Mouse (Mus musculus) CD4-positive, CD25-positive, alpha-beta regulatory T cell, adult 2 months (primary cell): ENCODE measurements around the gene Rnase12.

Source experiments
- DNase-seq: peaks from one replicate; pipeline ENCODE4 v3.0.0-alpha.2; 2012; ENCODE audit warnings: low read depth, low spot score

Gene Rnase12

GRCm38 (mm10) chr14:51085086-51085485, 27.6 kb upstream of the Rnase12 start:
- no peak for DNase-seq

GRCm38 (mm10) chr14:51083805-51084204, 26.3 kb upstream of the Rnase12 start:
- DNase-seq, result peak; percentile 32

DNA sequence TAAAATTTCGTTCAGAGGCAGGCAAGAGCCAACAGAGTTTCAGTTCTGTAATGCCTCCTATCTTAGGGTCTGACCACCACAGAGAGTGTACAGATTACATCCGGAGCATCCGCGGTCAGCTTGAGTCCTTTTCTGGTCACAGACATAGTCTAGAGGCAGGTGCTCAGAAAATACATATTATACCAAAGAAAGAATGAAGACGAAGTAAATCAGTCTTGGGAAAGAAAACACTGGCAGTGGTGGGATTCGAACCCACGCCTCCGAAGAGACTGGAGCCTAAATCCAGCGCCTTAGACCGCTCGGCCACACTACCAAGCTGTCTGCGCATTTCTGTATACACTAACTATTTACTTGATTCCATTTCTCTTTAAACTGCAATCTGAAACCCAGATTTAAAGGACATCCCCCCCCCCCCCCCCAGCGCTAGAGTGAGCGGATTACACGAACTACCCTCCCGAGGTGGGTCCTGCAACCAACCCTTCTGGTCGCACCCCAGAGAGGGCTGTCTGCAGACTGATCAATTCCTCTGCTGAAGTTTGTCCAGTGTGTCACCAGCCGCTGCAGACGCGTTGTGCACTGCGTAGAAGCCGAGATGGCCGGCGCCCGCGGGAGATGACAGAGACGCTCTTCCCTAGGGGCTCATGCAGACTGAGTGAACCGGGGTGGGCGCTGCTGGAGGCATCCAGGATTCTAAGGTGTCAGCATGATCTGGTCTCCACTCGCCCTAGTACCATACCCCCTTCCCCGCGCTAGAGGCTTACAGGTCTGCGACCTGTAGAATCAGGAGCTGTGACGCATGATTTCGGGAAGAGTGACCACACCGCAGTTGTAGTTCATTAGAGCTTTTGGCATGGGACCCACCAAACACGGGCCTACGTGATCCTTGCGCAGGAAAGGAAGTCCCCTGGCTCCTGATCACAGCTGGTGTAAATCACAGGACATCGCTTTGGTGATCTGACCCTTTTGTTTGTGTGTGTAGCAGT, 25.4 kb upstream of the Rnase12 start:
- DNase-seq, result peak; percentile 78

- no peak for DNase-seq
Measured at GRCm38 (mm10) chr14:51081035-51081434, 23.6 kb upstream of the Rnase12 start.

GRCm38 (mm10) chr14:51079180-51079579, 21.7 kb upstream of the Rnase12 start:
- DNase-seq, result no peak

- DNase-seq, result no peak
Measured at GRCm38 (mm10) chr14:51074335-51074734, 16.9 kb upstream of the Rnase12 start, which contains the start of gene Olfr750. Olfr750 (minus strand) TSS chr14:51074435.

DNA sequence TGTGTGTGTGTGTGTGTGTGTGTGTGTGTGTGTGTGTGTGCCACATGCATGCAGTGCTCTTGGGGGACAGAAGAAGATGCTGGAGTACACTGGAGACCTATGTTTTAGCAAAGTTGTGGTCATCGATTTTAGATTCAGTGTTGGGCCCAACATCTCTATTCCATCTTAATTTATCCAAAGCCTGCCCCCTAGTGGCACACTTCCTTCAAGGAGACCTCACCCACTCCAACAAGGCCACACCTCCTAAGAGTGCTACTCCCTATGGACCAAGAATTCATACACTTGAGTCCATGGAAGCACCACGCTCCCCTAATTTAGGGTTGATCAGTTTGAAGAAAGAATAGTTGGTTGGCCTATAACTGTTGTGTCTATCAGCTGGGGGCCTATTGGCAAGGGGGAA, 12.2 kb upstream of the Rnase12 start:
- DNase-seq, result peak; percentile 82

- DNase-seq, result no peak
Measured at GRCm38 (mm10) chr14:51068956-51069355, 11.5 kb upstream of the Rnase12 start.

DNA sequence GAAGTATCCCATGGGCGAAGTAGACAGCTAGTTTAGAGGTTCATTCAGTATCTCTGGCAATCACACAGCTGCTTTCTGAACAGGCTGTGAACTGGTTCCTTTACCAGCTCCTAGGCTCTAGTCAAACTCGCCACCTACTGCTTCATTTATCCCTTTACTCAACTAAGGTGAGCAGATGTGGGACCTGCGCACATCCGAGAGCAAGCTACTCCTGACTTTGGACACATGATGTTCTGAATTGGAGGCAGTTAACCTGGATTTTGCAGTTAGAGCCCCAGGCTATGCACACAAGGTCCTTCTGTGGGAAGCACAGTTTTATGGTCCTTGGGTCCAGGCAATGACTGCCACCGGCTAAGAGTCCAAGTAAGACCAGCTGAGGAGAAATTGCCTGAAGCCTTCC, 3.3 kb upstream of the Rnase12 start:
- DNase-seq, result no peak

DNA sequence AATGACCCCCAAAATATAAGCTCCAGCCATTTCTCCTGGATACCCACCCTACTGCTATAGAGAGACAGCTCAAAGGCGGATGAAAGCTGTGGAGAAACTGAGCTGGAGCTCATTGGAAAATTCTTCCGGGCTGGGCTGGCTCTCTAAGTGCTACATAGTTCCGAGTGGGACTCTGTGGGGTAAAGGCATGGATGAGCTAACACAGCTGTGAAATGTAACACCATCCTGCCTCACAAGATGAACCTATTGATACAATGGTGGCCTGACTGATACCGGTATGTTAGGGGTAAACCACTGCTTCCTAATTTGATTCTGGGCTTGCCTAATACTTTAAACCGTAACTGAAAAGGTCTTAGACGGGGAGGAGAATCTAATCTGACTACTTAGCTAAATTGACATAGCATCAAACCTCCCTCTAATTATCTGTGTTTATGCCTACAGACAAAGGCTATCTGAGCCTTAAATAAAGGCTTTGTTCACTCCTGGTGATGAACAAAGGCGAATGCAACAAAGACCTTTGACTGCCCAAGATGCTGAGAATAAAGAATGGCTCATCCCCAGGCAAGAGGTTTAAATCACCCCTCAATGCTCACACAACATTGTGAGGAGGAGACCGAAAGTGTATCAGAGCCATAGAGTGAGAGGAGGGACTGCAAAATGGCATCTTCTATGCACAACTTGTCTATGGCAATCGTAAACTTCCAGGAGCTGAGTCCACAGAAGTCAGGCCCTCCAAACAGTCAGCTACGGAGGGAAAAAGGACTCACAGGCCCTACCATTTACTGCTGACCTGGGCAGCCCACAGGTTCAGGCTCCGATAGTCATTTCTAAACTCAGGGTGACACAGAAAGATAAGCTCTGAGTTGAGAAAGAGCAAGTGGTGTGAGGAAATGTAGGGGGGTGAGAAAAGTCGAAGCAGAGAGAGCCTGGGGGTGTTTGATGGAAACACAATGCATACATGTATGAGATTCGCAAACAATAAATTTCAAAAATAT, 2.9 kb downstream of the Rnase12 start:
- DNase-seq, result no peak

DNA sequence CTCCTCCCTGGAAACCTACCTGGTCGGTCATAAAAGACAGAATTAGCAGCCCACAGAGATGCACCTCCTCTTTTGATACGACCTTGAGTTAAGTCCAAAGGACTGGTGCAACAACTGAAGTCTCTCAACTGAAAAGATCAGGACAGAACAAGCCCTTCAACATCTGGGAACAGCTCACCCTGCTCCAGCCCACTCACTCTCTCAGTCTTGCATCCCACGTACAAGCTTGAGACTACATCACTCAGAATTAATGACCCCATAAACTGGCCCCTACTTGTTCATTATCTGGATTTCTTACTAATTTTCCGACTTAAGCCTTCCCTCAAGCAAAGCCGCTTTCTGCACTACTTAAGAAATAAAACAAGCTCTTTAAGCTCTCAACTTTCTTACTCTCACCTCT, 4.3 kb downstream of the Rnase12 start:
- DNase-seq, result no peak

GRCm38 (mm10) chr14:51051941-51052340, 5.5 kb downstream of the Rnase12 start:
- no peak for DNase-seq

DNA sequence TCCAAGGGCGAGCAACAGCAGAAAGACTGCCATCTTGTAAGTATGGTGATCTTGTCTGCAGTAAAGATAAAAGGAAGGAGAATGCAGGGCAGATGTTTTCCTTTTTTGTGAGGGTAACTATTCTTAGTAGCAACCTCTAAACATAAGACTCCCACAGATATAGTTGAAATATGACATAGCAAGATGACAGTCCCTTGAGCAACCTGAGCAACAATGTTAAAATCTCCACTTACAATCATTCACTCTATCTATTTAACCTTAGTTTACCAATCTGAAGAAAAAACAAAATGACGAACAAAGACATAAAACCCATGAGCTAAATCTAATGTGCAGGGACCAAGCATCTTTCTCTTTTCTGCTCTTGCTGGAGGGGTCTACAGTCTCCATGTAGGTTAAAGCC, 7.4 kb downstream of the Rnase12 start, which contains the start of gene Rnase11:
Gene Rnase11, minus strand, starts transcription at position 101 of the 400 bp plus-strand sequence.
- no peak for DNase-seq

- no peak for DNase-seq
Measured at GRCm38 (mm10) chr14:51047846-51048245, 9.6 kb downstream of the Rnase12 start.

DNA sequence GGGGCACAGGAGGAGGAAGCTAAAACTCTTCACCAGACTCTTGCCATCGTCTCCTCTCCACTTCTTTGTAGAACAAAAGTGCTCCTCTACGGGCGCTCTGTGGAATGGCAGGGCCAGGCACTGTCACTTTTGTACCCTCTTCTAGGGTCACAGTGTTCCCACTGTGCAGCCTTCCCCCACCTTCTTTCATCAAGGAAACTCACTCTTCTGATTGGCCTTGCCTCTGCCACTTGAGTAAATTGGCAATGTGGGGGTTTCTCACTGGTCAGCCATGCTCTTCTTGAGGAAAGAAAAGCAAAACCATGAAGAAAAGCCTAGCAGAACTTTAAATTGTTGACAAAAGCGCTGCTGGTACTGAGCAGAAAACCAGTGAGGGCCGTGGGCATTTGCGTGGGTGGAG, 15.7 kb downstream of the Rnase12 start, which contains the start of gene Rnase9:
Gene Rnase9, minus strand, starts transcription at position 101 of the 400 bp plus-strand sequence.
- DNase-seq, result no peak

DNA sequence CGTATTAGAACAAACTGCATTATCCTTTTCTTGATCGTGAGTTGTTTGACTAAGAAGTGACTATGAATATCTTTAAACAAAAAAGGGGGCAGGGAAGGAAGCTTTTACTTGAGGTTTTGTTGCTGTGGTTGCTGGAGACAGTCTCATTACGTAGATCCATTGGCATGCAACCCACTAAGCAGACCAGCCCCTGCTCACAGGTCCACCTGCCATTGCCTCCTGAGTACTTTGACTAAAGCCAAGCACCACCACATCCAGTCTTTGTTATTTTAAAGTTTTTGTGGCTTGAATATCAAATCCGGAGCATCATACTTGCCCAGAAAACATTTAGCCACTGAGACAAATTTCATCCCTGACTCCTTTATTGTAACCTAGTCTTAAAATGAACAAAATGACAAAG, 21.2 kb downstream of the Rnase12 start:
- DNase-seq, result no peak

DNA sequence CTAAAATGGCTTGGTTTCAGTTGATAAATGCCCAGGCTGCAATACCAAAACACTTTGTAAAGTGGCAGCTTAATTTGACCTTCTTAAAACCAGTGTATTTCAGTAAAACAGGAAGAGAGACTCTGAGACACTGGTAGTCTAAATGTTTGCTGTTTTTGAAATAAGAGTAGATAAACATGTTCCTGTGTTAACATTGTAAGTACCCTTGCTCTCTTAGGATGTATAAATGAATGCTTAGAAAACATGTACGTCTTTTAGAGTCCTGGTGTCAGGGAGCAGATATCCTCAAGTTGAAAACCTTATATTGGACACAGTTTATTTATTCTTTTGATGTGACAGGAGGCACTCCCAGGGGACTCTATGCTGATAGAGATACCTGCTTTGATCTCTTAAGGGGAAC, 22.3 kb downstream of the Rnase12 start:
- no peak for DNase-seq

GRCm38 (mm10) chr14:51027387-51028155, 29.9 kb downstream of the Rnase12 start:
- peak; percentile 5 for DNase-seq

GRCm38 (mm10) chr14:51026391-51027133, 30.9 kb downstream of the Rnase12 start:
- DNase-seq, result peak; percentile 92

DNA sequence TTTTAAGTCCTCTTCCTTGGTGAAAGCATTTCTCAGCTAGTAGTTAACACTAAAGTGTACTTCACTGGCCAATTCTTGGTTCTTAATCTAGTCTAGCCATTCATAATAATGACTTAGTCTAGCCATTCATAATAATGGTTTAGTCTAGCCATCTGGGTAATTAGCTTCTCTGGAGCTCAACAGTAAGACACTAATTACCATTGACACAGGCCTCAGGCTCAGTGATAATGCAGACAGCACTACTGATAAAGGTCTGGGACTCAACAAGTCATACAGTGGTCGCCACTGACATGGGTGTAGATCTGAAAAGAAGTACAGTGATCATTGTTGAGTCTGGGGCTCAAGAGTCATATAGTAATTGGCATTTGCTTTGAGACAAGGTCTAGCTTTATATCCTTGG, 32.6 kb downstream of the Rnase12 start:
- DNase-seq, result no peak
